Mouse (Mus musculus): Measurements from ENCODE around the gene Nop9. TPM values are rescaled to one million over a fixed set of nuclear protein-coding genes. Genes with fewer than 3 reads are reported as not detected.

Nop9 gene
- total and polyA plus RNA-seq, 3 experiments = 38.5 to 92.1 (median 89.1) TPM

GRCm38 (mm10) chr14:55763166-55763565 is 17.7 kb downstream of the Nop9 start:
- DNase-seq (ENCODE audit: extremely low read depth) = no peak
- Histone ChIP-seq H3K9ac (ENCODE audit: insufficient read depth, low read depth) (no peak overlapping the region), H3K79me2 (replicated peaks; ENCODE audit: control insufficient read depth, extremely low read depth, insufficient read depth, poor library complexity, severe bottlenecking) (no peaks in the 10 kb centered on the region), H3K27me3 (replicated peaks) (no peaks in the 10 kb centered on the region), H3K9me3 (replicated peaks; ENCODE audit: low read length) (no peaks in the 10 kb centered on the region), H3K27ac (ENCODE audit: insufficient read depth, low read depth) (no peak overlapping the region), H3K36me3 (replicated peaks in 1 of 2; ENCODE audit: control insufficient read depth in 1 of 2, insufficient read depth in 1 of 2, low read length in 1 of 2) (peaks cover 0 to 7% of the 10 kb centered on the region in 2 experiments), H3K4me2 (ENCODE audit: insufficient read depth, low read depth, poor library complexity, severe bottlenecking) (no peak overlapping the region), H3K4me3 (replicated peaks in 1 of 3; ENCODE audit: low read depth in 2 of 3, low read length in 2 of 3, poor library complexity in 1 of 3) (no peak overlapping the region), H3K4me1 (ENCODE audit: control insufficient read depth in 1 of 2, insufficient read depth in 2 of 2) (peaks cover 8 to 29% of the 10 kb centered on the region in 2 experiments; a peak in 3 of 4 replicates)
- in situ Hi-C loops (cut with MboI; ENCODE audit: low pct_ligation_motif_present, low pct_unique_long_range_greater_than_20kb, low sequenced_read_pairs) = no loop called here
- no peak for TF ChIP-seq RCOR1 (conservative IDR thresholded peaks at IDR 0.05; ENCODE audit: low read depth, low read length)
- no peak for TF ChIP-seq ETS1 (conservative IDR thresholded peaks at IDR 0.05; ENCODE audit: low read depth, low read length)
- no peak for TF ChIP-seq ZC3H11A (IDR thresholded peaks at IDR 0.05; ENCODE audit: low read depth, low read length)
- no peak for TF ChIP-seq TCF12 (IDR thresholded peaks at IDR 0.05; ENCODE audit: low read depth, low read length)
- no peak for TF ChIP-seq KAT2A (IDR thresholded peaks at IDR 0.05; ENCODE audit: insufficient replicate concordance, low read length)
- no peak for TF ChIP-seq BHLHE40 (IDR thresholded peaks at IDR 0.05; ENCODE audit: low read depth, low read length)
- TF ChIP-seq EP300 (IDR thresholded peaks at IDR 0.05; ENCODE audit: low read length) = no peak
- TF ChIP-seq MEF2A (IDR thresholded peaks at IDR 0.05; ENCODE audit: borderline replicate concordance, low read depth, low read length) = no peak
- TF ChIP-seq MAFK (IDR thresholded peaks at IDR 0.05; ENCODE audit: insufficient replicate concordance, low read length) = no peak
- TF ChIP-seq IRF4 (IDR thresholded peaks at IDR 0.05; ENCODE audit: low read depth, low read length) = no peak
- dilution Hi-C loops (cut with MboI; ENCODE audit: extremely low pct_ligation_motif_present, extremely low pct_unique_long_range_greater_than_20kb, low sequenced_read_pairs) = no loop called here

- no peak for TF ChIP-seq EP300 (IDR thresholded peaks at IDR 0.05; ENCODE audit: low read length)
- TF ChIP-seq MYC (IDR thresholded peaks at IDR 0.05; ENCODE audit: low read depth, low read length) = no peak
- TF ChIP-seq CHD1 (IDR thresholded peaks at IDR 0.05; ENCODE audit: low read depth, low read length) = no peak
- no peak for TF ChIP-seq NELFE (IDR thresholded peaks at IDR 0.05; ENCODE audit: low read depth, low read length)
- TF ChIP-seq GABPA (IDR thresholded peaks at IDR 0.05; ENCODE audit: insufficient replicate concordance, low read depth, low read length) = no peak
- TF ChIP-seq RAD21 (IDR thresholded peaks at IDR 0.05; ENCODE audit: low read depth, low read length) = no peak
- TF ChIP-seq MAFK (IDR thresholded peaks at IDR 0.05; ENCODE audit: insufficient replicate concordance, low read length) = no peak
- no peak for TF ChIP-seq NRF1 (IDR thresholded peaks at IDR 0.05; ENCODE audit: low read depth, low read length)
- in situ Hi-C loops (cut with MboI; ENCODE audit: low pct_ligation_motif_present, low pct_unique_long_range_greater_than_20kb, low sequenced_read_pairs) = no loop called here
- Histone ChIP-seq H3K27ac (ENCODE audit: insufficient read depth, low read depth) (no peak within 1 kb of the TSS; the same call in 1 of the 2 replicates), H3K4me2 (ENCODE audit: insufficient read depth, low read depth, poor library complexity, severe bottlenecking) (no peak within 1 kb of the TSS), H3K9me3 (replicated peaks; ENCODE audit: low read length) (no peaks in the 10 kb centered on the region), H3K4me1 (ENCODE audit: control insufficient read depth in 1 of 2, insufficient read depth in 2 of 2) (peaks cover 8 to 24% of the 10 kb centered on the region in 2 experiments; a peak in 3 of 4 replicates), H3K9ac (ENCODE audit: insufficient read depth, low read depth) (no peak within 1 kb of the TSS), H3K4me3 (replicated peaks in 1 of 3; ENCODE audit: low read depth in 2 of 3, low read length in 2 of 3, poor library complexity in 1 of 3) (no peak within 1 kb of the TSS), H3K27me3 (replicated peaks) (no peaks in the 10 kb centered on the region), H3K79me2 (replicated peaks; ENCODE audit: control insufficient read depth, extremely low read depth, insufficient read depth, poor library complexity, severe bottlenecking) (no peaks in the 10 kb centered on the region), H3K36me3 (replicated peaks in 1 of 2; ENCODE audit: control insufficient read depth in 1 of 2, insufficient read depth in 1 of 2, low read length in 1 of 2) (peaks cover 0 to 7% of the 10 kb centered on the region in 2 experiments)
- dilution Hi-C loops (cut with MboI; ENCODE audit: extremely low pct_ligation_motif_present, extremely low pct_unique_long_range_greater_than_20kb, low sequenced_read_pairs) = no loop called here
- no peak for DNase-seq (ENCODE audit: extremely low read depth)
These were observed 20.2 kb downstream of the Nop9 start, which contains the start of gene Ltb4r1 for GRCm38 (mm10) chr14:55765696-55766095. Ltb4r1 (plus strand) TSS chr14:55765962.
